Mouse (Mus musculus): Measurements from ENCODE around the gene D17Wsu92e. TPM values are rescaled to one million over a fixed set of nuclear protein-coding genes. Genes with fewer than 3 reads are reported as not detected.

Gene D17Wsu92e
- total RNA-seq, 2 experiments from 2014 or later = 167 to 174 TPM

GRCm38 (mm10) chr17:27824941-27825340, 4.5 kb upstream of the D17Wsu92e start:
- intact Hi-C loops (cut with DNase I) = loop anchor here (5.0 kb wide), 1 partner anchor 57 kb away; no protein-coding TSS in a partner anchor

GRCm38 (mm10) chr17:27823142-27823905, 2.9 kb upstream of the D17Wsu92e start:
- intact Hi-C loops (cut with DNase I) = no loop called here
- DNase-seq = no peak

More at GRCm38 (mm10) chr17:27824941-27825340, 4.5 kb upstream of the D17Wsu92e start:
- DNase-seq = no peak

GRCm38 (mm10) chr17:27821407-27822338, 1.2 kb upstream of the D17Wsu92e start:
- intact Hi-C loops (cut with DNase I) = no loop called here
- no peak for DNase-seq

GRCm38 (mm10) chr17:27819971-27820567, 379 bp downstream of the D17Wsu92e start:
- intact Hi-C loops (cut with DNase I) = no loop called here
- peak; percentile 29 to 64 for DNase-seq

GRCm38 (mm10) chr17:27819521-27819970, 902 bp downstream of the D17Wsu92e start:
- DNase-seq = no peak
- intact Hi-C loops (cut with DNase I) = no loop called here

GRCm38 (mm10) chr17:27819011-27819410, 1.4 kb downstream of the D17Wsu92e start:
- intact Hi-C loops (cut with DNase I) = no loop called here
- no peak for DNase-seq

GRCm38 (mm10) chr17:27814606-27815005, 5.8 kb downstream of the D17Wsu92e start:
- intact Hi-C loops (cut with DNase I) = no loop called here
- DNase-seq = no peak

GRCm38 (mm10) chr17:27811980-27812379, 8.5 kb downstream of the D17Wsu92e start:
- intact Hi-C loops (cut with DNase I) = no loop called here
- no peak for DNase-seq

GRCm38 (mm10) chr17:27810569-27811331, 9.7 kb downstream of the D17Wsu92e start:
- DNase-seq = no peak
- intact Hi-C loops (cut with DNase I) = no loop called here

GRCm38 (mm10) chr17:27807542-27808078, 12.8 kb downstream of the D17Wsu92e start:
- DNase-seq = no peak
- intact Hi-C loops (cut with DNase I) = no loop called here

- intact Hi-C loops (cut with DNase I) = no loop called here
- DNase-seq = no peak
Measured at GRCm38 (mm10) chr17:27804803-27805770, 15.4 kb downstream of the D17Wsu92e start.

GRCm38 (mm10) chr17:27804156-27804690, 16.2 kb downstream of the D17Wsu92e start:
- DNase-seq = no peak
- intact Hi-C loops (cut with DNase I) = no loop called here

GRCm38 (mm10) chr17:27803752-27804151, 16.7 kb downstream of the D17Wsu92e start:
- intact Hi-C loops (cut with DNase I) = no loop called here

GRCm38 (mm10) chr17:27800710-27801648, 19.5 kb downstream of the D17Wsu92e start:
- intact Hi-C loops (cut with DNase I) = no loop called here
- DNase-seq = no peak

More at GRCm38 (mm10) chr17:27803752-27804151, 16.7 kb downstream of the D17Wsu92e start:
- DNase-seq = no peak

GRCm38 (mm10) chr17:27799771-27800584, 20.5 kb downstream of the D17Wsu92e start:
- intact Hi-C loops (cut with DNase I) = no loop called here
- no peak for DNase-seq

GRCm38 (mm10) chr17:27797341-27797872, 23.0 kb downstream of the D17Wsu92e start:
- DNase-seq = peak in 1 of 2 experiments; percentile 33

More at GRCm38 (mm10) chr17:27797341-27797872, 23.0 kb downstream of the D17Wsu92e start:
- intact Hi-C loops (cut with DNase I) = no loop called here

Measured in gastrocnemius, postnatal 36 days (tissue).